Mouse (Mus musculus) lung, embryonic 14.5 days (tissue): ENCODE measurements around the gene Galnt12. TPM values are rescaled to one million over a fixed set of nuclear protein-coding genes. Genes with fewer than 3 reads are reported as not detected.

Source experiments
- ATAC-seq: fragments of 200-750 bp; cut with Nextera tagmentation; 2 replicates; pipeline ENCODE4 v1.8.0; 2017; ENCODE audit warnings: mild to moderate bottlenecking, moderate TSS enrichment, moderate library complexity; ENCODE audit not compliant: insufficient read depth
- DNase-seq: peaks from one replicate; pipeline ENCODE4 v3.0.0-alpha.2; 2015
- H3K27ac ChIP-seq: fragments of 300-500 bp; sonication (generic); 2 replicates; pipeline ENCODE4 v1.5.1; 2014; ENCODE audit warnings: low read depth, mild to moderate bottlenecking, moderate library complexity
- H3K27me3 ChIP-seq: fragments of 300-500 bp; sonication (generic); 2 replicates; pipeline ENCODE4 v1.6.1; 2014; ENCODE audit warnings: low read length, control low read depth; ENCODE audit not compliant: insufficient read depth
- H3K36me3 ChIP-seq: fragments of 300-500 bp; sonication (generic); 2 replicates; pipeline ENCODE4 v1.6.1; 2014; ENCODE audit warnings: control low read depth; ENCODE audit not compliant: insufficient read depth
- H3K4me1 ChIP-seq: fragments of 300-500 bp; sonication (generic); 2 replicates; pipeline ENCODE4 v1.6.1; 2014; ENCODE audit warnings: antibody characterized with exemption, control low read depth; ENCODE audit not compliant: insufficient read depth
- H3K4me2 ChIP-seq: fragments of 300-500 bp; sonication (generic); 2 replicates; pipeline ENCODE4 v1.6.1; 2014; ENCODE audit warnings: mild to moderate bottlenecking
- H3K4me3 ChIP-seq: fragments of 300-500 bp; sonication (generic); 2 replicates; pipeline ENCODE4 v1.5.1; 2014; ENCODE audit warnings: low read depth, low read length
- H3K9ac ChIP-seq: fragments of 300-500 bp; sonication (generic); 2 replicates; pipeline ENCODE4 v1.6.1; 2014
- H3K9me3 ChIP-seq: fragments of 300-500 bp; sonication (generic); 2 replicates; pipeline ENCODE4 v1.6.1; 2016; ENCODE audit warnings: low read depth, low read length, control low read depth
- CTCF ChIP-seq: IDR thresholded peaks from 2 replicates; pipeline ENCODE4 v1.5.1; 2016; ENCODE audit warnings: antibody characterized with exemption, low read depth
- WGBS: fragments of 180-500 bp; shearing (Covaris S2); extraction: QIAGEN DNeasy Blood & Tissue Kit; methylation state at CpG from one replicate; pipeline ENCODE4 v1.1.7; 2014; 5-methylcytosine and 5-hydroxymethylcytosine counted together
- polyA plus RNA-seq: library from polyadenylated mRNA; unstranded; fragments of >200 nt; fragmentation: Nextera tagmentation; extraction: Ambion mirVana; gene quantifications from 2 replicates; pipeline ENCODE4 v1.2.1, GENCODE M21; 2014

The Galnt12 gene
- polyA plus RNA-seq, 1 experiment from 2014 or later, result 5.1 TPM

DNA sequence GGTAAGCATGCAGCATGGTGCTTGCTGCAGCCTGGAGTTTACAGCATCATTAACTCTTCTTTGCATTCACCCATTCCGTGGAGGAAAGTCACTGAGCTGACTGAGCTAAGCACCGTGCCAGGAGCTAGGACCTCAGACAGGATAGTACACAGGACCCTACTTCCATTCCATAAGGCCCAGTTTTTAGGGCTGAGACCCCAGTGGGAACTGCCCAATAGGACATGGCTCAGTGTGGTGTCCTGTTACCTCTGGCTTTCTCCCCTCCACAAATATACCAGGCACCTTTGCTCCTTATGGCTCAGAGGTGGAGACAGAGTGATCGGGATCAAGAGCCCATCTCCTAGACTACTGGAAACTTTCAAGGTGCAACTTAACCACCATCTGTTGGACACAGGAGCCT is 59.1 kb downstream of the Galnt12 start:
- no peaks in the 10 kb centered on the region for H3K27me3 ChIP-seq
- no peak for ATAC-seq

DNA sequence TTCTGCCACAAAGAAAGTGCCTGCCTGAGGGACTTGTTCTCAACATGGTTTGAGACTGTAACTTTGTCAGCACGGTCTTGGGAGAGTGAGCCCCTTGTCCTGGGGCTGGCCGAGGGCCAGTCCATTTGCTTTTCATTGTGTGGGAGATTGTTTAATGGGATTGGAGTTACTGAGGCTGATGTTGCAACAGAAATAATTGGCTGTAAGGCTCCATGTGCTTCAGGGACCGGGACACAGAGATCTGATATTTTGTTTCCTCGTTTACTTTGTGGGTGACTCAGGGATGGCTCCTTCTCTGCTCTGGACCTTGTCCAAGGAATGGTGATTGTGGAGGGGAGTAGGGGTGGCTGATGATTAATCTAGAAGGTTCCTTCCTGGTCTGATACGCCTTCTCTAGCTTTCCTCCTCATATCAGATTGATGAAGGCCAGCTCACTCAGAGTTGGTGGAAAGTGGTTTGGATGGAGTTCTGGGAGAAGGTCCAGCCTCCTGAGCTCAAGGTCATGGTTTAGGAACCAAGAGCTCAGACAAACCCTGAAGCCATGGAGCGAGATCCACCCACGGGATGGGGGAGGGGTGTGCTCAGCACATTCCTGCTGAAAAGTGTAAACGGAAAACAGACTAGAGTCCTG is 60.0 kb downstream of the Galnt12 start:
- H3K9ac ChIP-seq, result no peak overlapping the region
- 31% methylated on average over 8 of the region's 8 CpGs for WGBS

More for the DNA sequence above, 59.1 kb downstream of the Galnt12 start:
- DNase-seq, result no peak
- WGBS, result 92% methylated on average over 3 of the region's 3 CpGs
- H3K4me2 ChIP-seq, result no peak overlapping the region
- no peak for TF ChIP-seq CTCF
- H3K36me3 ChIP-seq, result no peaks in the 10 kb centered on the region
- H3K4me3 ChIP-seq, result no peak overlapping the region
- H3K27ac ChIP-seq, result no peak overlapping the region
- no peak overlapping the region for H3K9ac ChIP-seq
- H3K4me1 ChIP-seq, result peaks cover 6% of the 10 kb centered on the region; the same call in 1 of the 2 replicates
- no peaks in the 10 kb centered on the region for H3K9me3 ChIP-seq

DNA sequence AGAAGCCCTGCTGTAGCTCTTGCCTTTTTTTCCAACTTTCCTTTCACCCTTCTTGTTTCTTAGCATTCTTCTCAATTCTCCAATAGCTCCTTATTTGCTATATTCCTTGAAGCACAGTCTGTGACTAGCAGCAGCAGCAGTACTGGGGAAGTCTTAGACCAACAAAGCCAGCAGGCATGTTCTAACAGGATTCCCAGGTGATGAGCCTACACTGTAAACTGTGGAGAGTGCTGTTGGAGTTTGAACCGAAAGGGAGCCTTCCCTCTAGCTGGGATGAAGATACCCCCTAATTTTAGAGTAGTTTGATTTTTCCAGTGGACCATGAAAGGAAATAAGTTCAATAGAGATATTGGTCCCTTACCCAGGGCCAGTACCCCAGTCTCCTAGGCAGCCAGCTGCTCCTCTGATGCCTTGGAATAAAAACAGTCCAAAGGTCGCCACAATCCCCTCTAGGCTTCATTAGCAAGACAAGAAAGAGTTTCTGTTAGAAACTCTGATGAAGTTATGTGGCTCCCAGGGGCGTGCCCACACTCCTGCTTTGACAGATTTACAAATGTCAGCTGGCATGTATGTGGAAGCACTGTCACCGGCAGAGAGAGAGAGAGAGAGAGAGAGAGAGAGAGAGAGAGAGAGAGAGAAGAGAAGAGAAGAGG is 69.5 kb downstream of the Galnt12 start:
- Histone ChIP-seq H3K27me3 (no peaks in the 10 kb centered on the region), H3K36me3 (no peaks in the 10 kb centered on the region), H3K9ac (no peak overlapping the region), H3K4me1 (no peaks in the 10 kb centered on the region), H3K27ac (no peak overlapping the region), H3K9me3 (0 out of 2 replicates have a peak, but pooled peaks cover 5% of the 10 kb centered on the region), H3K4me3 (no peak overlapping the region), H3K4me2 (no peak overlapping the region)
- 21% methylated on average over 3 of the region's 4 CpGs for WGBS
- no peak for TF ChIP-seq CTCF
- DNase-seq (no peak), ATAC-seq (no peak)

More for the DNA sequence above, 60.0 kb downstream of the Galnt12 start:
- ATAC-seq, result peak; percentile 77
- Histone ChIP-seq H3K4me1 (peaks cover 6% of the 10 kb centered on the region; the same call in 1 of the 2 replicates), H3K4me2 (no peak overlapping the region), H3K9me3 (no peaks in the 10 kb centered on the region), H3K27me3 (no peaks in the 10 kb centered on the region), H3K27ac (no peak overlapping the region), H3K4me3 (no peak overlapping the region), H3K36me3 (no peaks in the 10 kb centered on the region)
- no peak for TF ChIP-seq CTCF
- peak; percentile 69 for DNase-seq

DNA sequence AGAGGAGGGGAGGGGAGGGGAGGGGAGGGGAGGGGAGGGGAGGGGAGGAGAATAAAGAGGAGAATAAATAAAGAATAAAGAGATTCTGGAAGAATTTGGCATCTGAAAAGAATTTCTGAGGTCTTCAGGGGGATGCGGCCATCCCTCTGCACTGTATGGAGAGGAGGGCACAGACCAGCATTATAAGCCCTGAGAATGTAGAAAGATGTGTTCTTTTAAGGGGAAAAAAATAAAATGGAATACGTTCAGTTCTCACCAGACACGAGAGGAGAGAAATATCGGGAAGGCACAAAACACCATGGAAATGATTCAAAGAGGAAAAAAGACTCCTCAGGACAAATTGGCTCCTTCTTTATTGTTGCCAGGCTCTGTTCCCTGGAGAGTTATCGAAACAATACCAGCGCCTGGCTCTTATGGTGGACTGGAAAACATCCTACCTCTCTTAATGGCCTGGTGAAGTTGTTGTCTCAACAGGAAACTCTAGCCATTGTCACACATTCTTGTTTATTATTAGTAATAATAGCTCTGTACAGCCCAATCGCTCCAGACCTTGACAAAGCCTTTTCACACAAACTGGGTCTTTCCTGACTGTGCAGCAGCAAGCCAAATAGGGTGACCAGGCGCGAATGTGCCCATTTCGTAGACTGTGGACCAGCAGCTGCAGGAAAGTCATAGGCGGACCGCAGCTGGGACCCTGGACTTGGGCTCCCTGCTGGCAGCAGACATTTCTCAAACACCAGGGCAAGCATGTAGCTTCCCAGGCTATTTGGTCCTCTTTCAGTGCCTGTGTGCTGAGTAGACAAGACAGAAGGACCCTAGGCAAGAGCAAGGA is 70.3 kb downstream of the Galnt12 start:
- TF ChIP-seq CTCF, result no peak
- Histone ChIP-seq H3K4me1 (no peaks in the 10 kb centered on the region), H3K4me2 (no peak overlapping the region), H3K27me3 (no peaks in the 10 kb centered on the region), H3K4me3 (no peak overlapping the region), H3K36me3 (no peaks in the 10 kb centered on the region), H3K27ac (no peak overlapping the region), H3K9ac (no peak overlapping the region), H3K9me3 (0 out of 2 replicates have a peak, but pooled peaks cover 5% of the 10 kb centered on the region)
- ATAC-seq (no peak), DNase-seq (peak; percentile 39)
- WGBS, result 66% methylated on average over 12 of the region's 12 CpGs

DNA sequence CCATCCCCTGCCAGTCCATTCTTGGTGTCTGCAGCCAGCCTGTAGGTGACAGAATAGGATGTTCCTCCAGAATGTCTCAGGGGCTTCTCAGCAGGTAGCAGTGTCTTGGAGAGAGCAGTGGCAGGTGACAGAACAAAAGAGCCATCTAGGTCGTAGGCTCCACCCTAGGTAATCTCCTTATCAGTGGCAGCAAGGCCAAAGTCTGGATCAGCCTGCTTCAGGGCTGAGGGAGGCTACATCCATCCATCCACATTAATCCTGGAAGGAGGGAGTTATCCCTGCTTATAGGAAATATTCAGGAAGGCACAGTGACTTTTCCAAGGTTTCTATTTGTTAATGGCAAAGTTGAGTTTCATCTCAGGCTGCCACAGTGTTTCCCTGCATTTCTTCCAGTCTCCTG is 80.6 kb downstream of the Galnt12 start:
- H3K4me3 ChIP-seq, result no peak overlapping the region
- ATAC-seq, result no peak
- H3K4me2 ChIP-seq, result no peak overlapping the region
- WGBS, result 27% methylated on average over 1 of the region's 1 CpGs
- no peak for DNase-seq
- no peak overlapping the region for H3K9ac ChIP-seq
- H3K36me3 ChIP-seq, result no peaks in the 10 kb centered on the region
- no peaks in the 10 kb centered on the region for H3K9me3 ChIP-seq
- no peak for TF ChIP-seq CTCF
- no peaks in the 10 kb centered on the region for H3K27me3 ChIP-seq
- no peak overlapping the region for H3K27ac ChIP-seq
- no peaks in the 10 kb centered on the region for H3K4me1 ChIP-seq

Other genes starting within 250 kb of the Galnt12 start
- 0.07 TPM in 1 of 2 replicates, not detected in the other for gene Gabbr2, start 100.0 kb upstream of the Galnt12 start, polyA plus RNA-seq
- 3.1 and 4.8 TPM in 2 replicates for gene Anks6, start 34.5 kb upstream of the Galnt12 start, polyA plus RNA-seq
- 22.1 and 22.8 TPM in 2 replicates for gene Col15a1, start 116.3 kb downstream of the Galnt12 start, polyA plus RNA-seq